Mouse (Mus musculus): ENCODE measurements around the gene Tenm4. TPM values are rescaled to one million over a fixed set of nuclear protein-coding genes. Genes with fewer than 3 reads are reported as not detected.

The Tenm4 gene
- polyA plus RNA-seq, 1 experiment from 2014 or later: 45.8 TPM

- no peaks in the 10 kb centered on the region for H3K9me3 ChIP-seq
- H3K27me3 ChIP-seq: no peaks in the 10 kb centered on the region
- H3K9ac ChIP-seq (replicated peaks): no peak overlapping the region
- H3K4me3 ChIP-seq (replicated peaks): no peak overlapping the region
- peaks cover 18% of the 10 kb centered on the region for H3K4me1 ChIP-seq (replicated peaks)
- H3K36me3 ChIP-seq: no peaks in the 10 kb centered on the region
- WGBS: 64% methylated on average over 2 of the region's 2 CpGs
- H3K4me2 ChIP-seq: no peak overlapping the region
- no peak for ATAC-seq (ENCODE audit: insufficient number of reproducible peaks, insufficient read depth, low FRiP score, low TSS enrichment, low read depth)
- no peak overlapping the region for H3K27ac ChIP-seq
These were observed 48.3 kb downstream of the Tenm4 start for GRCm38 (mm10) chr7:96219386-96219785.

DNA sequence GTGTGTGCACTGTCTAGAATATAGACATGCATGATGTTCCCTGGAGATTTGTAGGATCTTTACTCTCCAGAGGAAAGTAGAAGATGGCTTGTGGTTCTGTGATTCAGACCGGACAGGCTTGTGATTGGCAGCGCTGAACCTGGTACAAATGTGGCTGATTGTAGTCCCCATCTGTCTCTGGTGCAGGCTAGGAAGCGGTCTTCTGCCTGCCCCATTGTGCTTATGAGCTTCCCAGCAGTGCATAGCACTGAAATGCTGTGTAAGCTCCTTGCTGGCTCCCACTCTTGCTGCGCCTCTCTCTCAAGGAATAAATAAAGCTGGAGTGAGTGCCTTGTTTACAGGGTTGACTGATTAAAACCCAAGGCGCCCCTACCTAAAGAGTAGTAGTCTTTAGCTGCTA, 49.6 kb downstream of the Tenm4 start:
- Histone ChIP-seq H3K9me3 (no peaks in the 10 kb centered on the region), H3K27me3 (no peaks in the 10 kb centered on the region), H3K4me3 (replicated peaks) (no peak overlapping the region), H3K4me1 (replicated peaks) (peaks cover 12% of the 10 kb centered on the region), H3K27ac (no peak overlapping the region), H3K36me3 (no peaks in the 10 kb centered on the region), H3K9ac (replicated peaks) (no peak overlapping the region), H3K4me2 (no peak overlapping the region)
- no peak for ATAC-seq (ENCODE audit: insufficient number of reproducible peaks, insufficient read depth, low FRiP score, low TSS enrichment, low read depth)
- 79% methylated on average over 5 of the region's 5 CpGs for WGBS

DNA sequence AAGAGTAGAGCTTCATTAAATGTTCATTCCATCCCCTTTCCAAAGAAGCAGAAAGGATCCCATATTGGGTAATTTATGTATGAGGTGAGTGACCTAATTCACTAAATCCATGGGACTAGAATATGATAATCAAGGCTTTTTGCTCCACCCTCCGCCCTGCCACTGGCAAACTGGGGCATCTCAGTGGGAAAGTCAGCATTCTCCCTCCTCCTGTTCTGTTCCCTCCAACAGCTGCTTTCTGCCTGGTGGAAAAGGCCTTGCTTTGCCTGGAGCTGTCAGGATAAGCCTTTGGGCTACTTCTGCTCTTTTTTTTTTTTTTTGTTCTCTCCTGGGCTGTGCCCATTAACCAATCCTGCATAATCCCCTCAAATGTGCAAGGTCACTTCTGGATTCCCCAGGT, 51.5 kb downstream of the Tenm4 start:
- no peak overlapping the region for H3K4me2 ChIP-seq
- H3K9me3 ChIP-seq: no peaks in the 10 kb centered on the region
- H3K4me3 ChIP-seq (replicated peaks): no peak overlapping the region
- WGBS: 88% methylated on average over 1 of the region's 1 CpGs
- H3K9ac ChIP-seq (replicated peaks): no peak overlapping the region
- H3K27ac ChIP-seq: no peak overlapping the region
- H3K36me3 ChIP-seq: no peaks in the 10 kb centered on the region
- 0 out of 2 replicates have a peak, but pooled peaks cover 3% of the 10 kb centered on the region for H3K4me1 ChIP-seq (replicated peaks)
- no peak for ATAC-seq (ENCODE audit: insufficient number of reproducible peaks, insufficient read depth, low FRiP score, low TSS enrichment, low read depth)
- H3K27me3 ChIP-seq: no peaks in the 10 kb centered on the region

DNA sequence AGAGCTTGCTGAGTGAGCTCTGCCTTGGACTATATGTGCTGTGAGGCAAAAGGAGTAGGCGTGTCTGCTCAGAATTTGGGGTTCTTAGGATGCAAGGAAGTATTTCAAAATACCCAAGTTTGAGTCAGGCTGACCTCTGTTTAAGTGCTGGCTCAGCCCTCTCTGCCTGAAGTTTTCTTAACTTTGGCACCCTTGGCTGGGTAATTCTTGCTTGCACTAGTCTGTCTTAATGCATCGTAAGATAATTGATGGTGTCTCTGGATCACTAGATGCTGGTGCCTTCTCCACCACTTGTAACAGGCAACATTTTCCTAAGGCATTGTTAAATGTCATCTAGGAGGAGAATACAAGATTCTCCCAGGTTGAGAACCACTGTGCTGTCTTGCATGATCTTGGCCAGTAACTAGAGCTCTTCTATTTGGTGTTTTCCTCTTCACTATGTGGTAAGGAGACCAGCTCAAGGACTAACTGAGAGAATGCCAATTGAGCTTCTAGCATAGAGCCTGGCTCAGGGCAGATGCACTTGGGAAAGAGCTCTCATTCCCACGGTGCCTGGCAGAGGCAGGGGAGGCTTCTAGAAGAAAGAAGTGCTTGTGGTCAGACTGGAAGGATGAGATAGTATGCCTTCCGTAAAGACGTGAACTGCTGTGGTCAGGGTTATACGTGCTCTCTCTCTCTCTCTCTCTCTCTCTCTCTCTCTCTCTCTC, 57.7 kb downstream of the Tenm4 start:
- no peak overlapping the region for H3K4me3 ChIP-seq (replicated peaks)
- H3K4me1 ChIP-seq (replicated peaks): peaks cover 25% of the 10 kb centered on the region
- ATAC-seq (ENCODE audit: insufficient number of reproducible peaks, insufficient read depth, low FRiP score, low TSS enrichment, low read depth): no peak
- H3K9ac ChIP-seq (replicated peaks): no peak overlapping the region
- no peak overlapping the region for H3K4me2 ChIP-seq
- no peaks in the 10 kb centered on the region for H3K36me3 ChIP-seq
- 78% methylated on average over 6 of the region's 6 CpGs for WGBS
- no peaks in the 10 kb centered on the region for H3K9me3 ChIP-seq
- no peak overlapping the region for H3K27ac ChIP-seq
- H3K27me3 ChIP-seq: no peaks in the 10 kb centered on the region

DNA sequence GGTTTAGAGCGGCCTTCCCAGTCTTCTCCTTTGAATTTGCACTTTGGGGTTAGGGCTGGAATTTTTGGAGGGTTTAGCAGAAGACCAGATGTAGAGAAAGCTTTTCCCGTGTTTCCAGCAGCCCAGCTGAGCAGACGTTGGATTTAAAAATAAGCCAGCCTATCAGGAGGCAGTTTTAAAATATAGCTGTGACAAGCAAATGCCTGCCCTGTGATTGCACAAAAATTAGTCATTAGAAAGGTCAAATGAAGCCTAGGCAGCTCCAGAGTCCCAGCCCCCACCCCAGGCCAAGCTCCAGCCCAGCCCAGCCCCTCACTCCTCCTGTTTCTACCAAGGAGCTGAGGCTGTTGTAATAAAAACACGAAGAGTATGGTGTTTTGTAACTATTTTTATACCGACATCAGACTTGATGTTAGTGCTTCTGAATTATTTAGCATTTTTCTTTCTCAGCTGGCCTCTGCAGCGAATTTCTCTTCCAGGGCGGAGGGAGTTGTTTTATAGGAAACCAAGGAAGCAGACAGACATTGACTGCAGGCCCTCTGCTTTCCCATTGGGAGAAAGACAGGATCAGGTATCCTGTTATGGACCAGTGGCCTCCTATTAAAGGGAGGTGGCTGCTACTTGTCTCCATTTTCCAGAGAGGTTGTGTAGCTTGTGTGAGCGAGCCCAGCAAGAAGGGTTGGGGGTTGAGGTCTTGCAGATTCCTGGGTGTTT, 59.1 kb downstream of the Tenm4 start:
- ATAC-seq (ENCODE audit: insufficient number of reproducible peaks, insufficient read depth, low FRiP score, low TSS enrichment, low read depth): peak; percentile 58
- Histone ChIP-seq H3K36me3 (no peaks in the 10 kb centered on the region), H3K9me3 (no peaks in the 10 kb centered on the region), H3K9ac (replicated peaks) (no peak overlapping the region), H3K4me1 (replicated peaks) (peaks cover 25% of the 10 kb centered on the region), H3K4me3 (replicated peaks) (no peak overlapping the region), H3K4me2 (peak overlapping the region; percentile 28; the same call in 1 of the 2 replicates), H3K27me3 (no peaks in the 10 kb centered on the region), H3K27ac (peak overlapping the region; percentile 66)
- WGBS: 40% methylated on average over 8 of the region's 8 CpGs

DNA sequence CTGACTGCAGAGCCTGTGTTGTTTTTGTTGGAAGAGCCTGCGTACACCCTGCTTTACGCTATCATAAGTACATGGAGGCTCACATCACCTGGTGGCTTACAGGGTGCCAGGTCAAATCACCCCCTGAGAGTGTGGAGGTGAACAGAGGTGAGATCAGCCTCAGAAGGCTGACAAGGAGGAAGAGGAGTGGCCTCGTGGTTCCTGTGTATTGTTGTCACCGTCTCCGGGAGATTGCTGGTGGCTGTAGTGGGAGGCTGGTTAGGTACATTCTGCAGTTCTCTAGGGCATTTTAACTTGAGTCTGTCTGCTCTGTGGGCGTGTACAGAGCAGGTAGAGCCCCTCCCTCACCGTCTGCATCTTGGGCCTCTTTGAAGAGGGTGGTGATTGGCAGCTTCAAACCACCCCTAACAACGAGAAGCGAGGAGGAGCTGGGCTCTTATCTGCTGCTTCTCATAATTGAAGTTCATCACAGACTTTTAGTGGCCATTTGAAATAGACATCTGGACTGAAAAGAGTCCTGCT, 59.7 kb downstream of the Tenm4 start:
- Histone ChIP-seq H3K4me3 (replicated peaks) (no peak overlapping the region), H3K27ac (0 out of 2 replicates have a peak overlapping the region, but pooled peaks have one; percentile 25), H3K9me3 (no peaks in the 10 kb centered on the region), H3K4me2 (peak overlapping the region; percentile 28; the same call in 1 of the 2 replicates), H3K36me3 (no peaks in the 10 kb centered on the region), H3K27me3 (no peaks in the 10 kb centered on the region), H3K4me1 (replicated peaks) (peaks cover 25% of the 10 kb centered on the region), H3K9ac (replicated peaks) (no peak overlapping the region)
- 39% methylated on average over 9 of the region's 9 CpGs for WGBS
- peak; percentile 19; the same call in 1 of the 2 replicates for ATAC-seq (ENCODE audit: insufficient number of reproducible peaks, insufficient read depth, low FRiP score, low TSS enrichment, low read depth)

- H3K4me1 ChIP-seq (replicated peaks): peaks cover 9% of the 10 kb centered on the region
- H3K27me3 ChIP-seq: no peaks in the 10 kb centered on the region
- no peak overlapping the region for H3K4me3 ChIP-seq (replicated peaks)
- ATAC-seq (ENCODE audit: insufficient number of reproducible peaks, insufficient read depth, low FRiP score, low TSS enrichment, low read depth): no peak
- no peaks in the 10 kb centered on the region for H3K36me3 ChIP-seq
- WGBS: 89% methylated on average over 6 of the region's 6 CpGs
- H3K27ac ChIP-seq: no peak overlapping the region
- H3K4me2 ChIP-seq: no peak overlapping the region
- H3K9me3 ChIP-seq: no peaks in the 10 kb centered on the region
- H3K9ac ChIP-seq (replicated peaks): no peak overlapping the region
These were observed 64.8 kb downstream of the Tenm4 start for GRCm38 (mm10) chr7:96235847-96236246.

GRCm38 (mm10) chr7:96240661-96241060, 69.6 kb downstream of the Tenm4 start:
- H3K27me3 ChIP-seq: no peaks in the 10 kb centered on the region
- peaks cover 8% of the 10 kb centered on the region; the same call in 1 of the 2 replicates for H3K4me1 ChIP-seq (replicated peaks)
- H3K9ac ChIP-seq (replicated peaks): no peak overlapping the region
- H3K4me2 ChIP-seq: no peak overlapping the region
- no peaks in the 10 kb centered on the region for H3K9me3 ChIP-seq
- ATAC-seq (ENCODE audit: insufficient number of reproducible peaks, insufficient read depth, low FRiP score, low TSS enrichment, low read depth): no peak
- H3K27ac ChIP-seq: no peak overlapping the region
- no peak overlapping the region for H3K4me3 ChIP-seq (replicated peaks)
- no peaks in the 10 kb centered on the region for H3K36me3 ChIP-seq
- 57% methylated on average over 2 of the region's 2 CpGs for WGBS

DNA sequence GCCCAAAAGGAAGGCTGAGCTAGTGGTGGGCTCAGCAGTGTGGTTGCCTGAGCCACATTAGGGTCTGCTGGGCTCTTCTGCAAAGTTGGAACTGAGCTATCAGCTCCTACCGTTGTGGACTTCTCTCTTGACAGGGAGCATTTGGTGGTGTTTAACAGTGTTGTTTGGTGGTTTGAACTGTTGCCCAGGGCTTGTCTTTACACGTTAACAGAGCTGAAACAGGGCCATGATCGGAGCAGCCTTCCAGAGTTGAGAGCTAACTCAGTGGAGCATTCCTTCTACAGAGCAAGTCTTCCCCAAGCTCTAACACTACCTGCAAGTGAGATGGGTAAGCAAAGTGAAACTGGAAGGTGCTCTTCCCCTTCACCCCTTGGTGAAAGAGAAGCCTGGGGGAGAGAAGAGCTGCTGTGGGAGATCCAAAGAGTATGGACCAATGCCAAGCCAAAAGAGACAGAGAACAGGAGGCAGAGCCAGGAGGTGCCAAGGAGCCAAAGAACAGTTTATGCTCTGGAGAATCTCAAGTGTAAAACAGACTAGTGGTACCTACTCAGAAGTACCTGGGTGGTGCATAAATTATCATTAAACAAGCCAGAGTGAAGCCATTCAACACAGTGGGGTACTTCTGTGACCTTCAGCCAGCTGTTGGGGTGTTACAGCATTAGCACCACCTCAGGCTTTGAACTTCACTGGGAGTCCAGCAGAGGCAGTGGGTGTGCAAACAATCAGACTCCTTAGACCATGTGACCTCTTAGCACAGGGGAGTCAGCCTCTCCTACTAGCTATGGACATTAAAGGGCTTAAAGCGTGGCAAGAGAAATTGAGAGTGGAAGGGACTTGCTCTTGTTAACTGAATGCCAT, 71.5 kb downstream of the Tenm4 start:
- Histone ChIP-seq H3K27ac (no peak overlapping the region), H3K9ac (replicated peaks) (no peak overlapping the region), H3K9me3 (no peaks in the 10 kb centered on the region), H3K27me3 (no peaks in the 10 kb centered on the region), H3K4me1 (replicated peaks) (peaks cover 8% of the 10 kb centered on the region; the same call in 1 of the 2 replicates), H3K36me3 (no peaks in the 10 kb centered on the region), H3K4me2 (no peak overlapping the region), H3K4me3 (replicated peaks) (no peak overlapping the region)
- 72% methylated on average over 4 of the region's 4 CpGs for WGBS
- ATAC-seq (ENCODE audit: insufficient number of reproducible peaks, insufficient read depth, low FRiP score, low TSS enrichment, low read depth): peak; percentile 56; the same call in 1 of the 2 replicates

DNA sequence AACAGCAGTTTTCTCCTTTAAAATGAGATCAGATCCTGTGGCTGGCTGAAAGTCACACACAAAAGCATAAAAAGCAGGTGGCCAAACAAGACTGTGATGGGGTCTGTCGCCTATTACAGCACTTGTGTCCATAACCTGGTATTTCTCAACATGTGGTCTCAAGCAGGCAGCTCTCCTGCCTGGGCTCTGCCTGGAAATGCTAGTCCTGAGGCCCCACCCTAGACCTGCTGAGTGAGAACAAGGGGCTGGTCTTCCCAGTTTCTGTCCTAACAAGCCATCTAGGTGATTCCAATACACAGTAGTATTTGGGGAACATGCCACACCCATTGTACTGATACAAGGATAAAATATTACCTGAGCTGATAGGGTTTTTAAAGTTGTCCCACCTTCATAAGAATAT, 73.8 kb downstream of the Tenm4 start:
- ATAC-seq (ENCODE audit: insufficient number of reproducible peaks, insufficient read depth, low FRiP score, low TSS enrichment, low read depth): no peak

More for the DNA sequence above, 73.8 kb downstream of the Tenm4 start:
- H3K27ac ChIP-seq: no peak overlapping the region
- no peaks in the 10 kb centered on the region for H3K27me3 ChIP-seq
- peaks cover 8% of the 10 kb centered on the region; the same call in 1 of the 2 replicates for H3K4me1 ChIP-seq (replicated peaks)
- whole genome bisulfite sequencing: 76% methylated on average over 1 of the region's 1 CpGs
- H3K4me3 ChIP-seq (replicated peaks): no peak overlapping the region
- H3K4me2 ChIP-seq: no peak overlapping the region
- H3K9ac ChIP-seq (replicated peaks): no peak overlapping the region
- H3K36me3 ChIP-seq: peaks cover 5% of the 10 kb centered on the region; the same call in 1 of the 2 replicates
- 0 out of 2 replicates have a peak, but pooled peaks cover 5% of the 10 kb centered on the region for H3K9me3 ChIP-seq
